Mouse (Mus musculus) erythroblast, embryonic 14.5 days (primary cell): ENCODE results near the gene Akt1.

Source experiments
- GATA1 ChIP-seq: IDR thresholded peaks from 2 replicates; pipeline ENCODE4 v1.6.1; 2012; ENCODE audit warnings: low read length, inconsistent platforms, mixed read lengths
- TAL1 ChIP-seq: IDR thresholded peaks from 3 replicates; pipeline ENCODE4 v1.6.1; 2012; ENCODE audit warnings: low read length, inconsistent platforms, mixed read lengths

DNA sequence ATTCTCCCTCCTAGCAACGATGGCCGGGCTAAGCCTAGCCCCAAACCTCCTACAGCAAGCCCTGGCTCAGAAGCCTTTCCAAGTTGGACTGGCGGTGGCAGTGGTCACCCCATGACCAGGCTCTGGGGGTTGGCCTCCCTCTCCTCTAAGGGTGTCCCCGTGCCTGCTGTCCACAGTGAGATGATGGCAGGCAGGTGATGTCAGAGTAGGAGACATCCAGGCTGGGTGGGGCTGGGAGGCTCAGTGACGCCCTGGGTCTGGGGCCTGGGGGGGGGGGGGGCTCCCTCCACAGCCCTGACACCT, 48.3 kb upstream of the Akt1 start:
- TF ChIP-seq GATA1 (no peak), TAL1 (no peak)
